Mouse (Mus musculus) lung, embryonic 15.5 days (tissue): Measurements from ENCODE around the gene Ndufa5. TPM values are rescaled to one million over a fixed set of nuclear protein-coding genes. Genes with fewer than 3 reads are reported as not detected.
A peak's percentile ranks its signal among the peaks of the same experiment; 100 is the strongest.

Experiments
- ATAC-seq: fragments of 200-750 bp; cut with Nextera tagmentation; 2 replicates; pipeline ENCODE4 v1.8.0; 2017; ENCODE audit warnings: moderate number of reproducible peaks, borderline replicate concordance; ENCODE audit not compliant: low FRiP score, low TSS enrichment; ENCODE audit errors: extremely low read depth
- H3K27ac ChIP-seq: fragments of 300-500 bp; sonication (generic); 2 replicates; pipeline ENCODE4 v1.5.1; 2015; ENCODE audit warnings: moderate library complexity, mild to moderate bottlenecking, inconsistent platforms
- H3K27me3 ChIP-seq: fragments of 300-500 bp; sonication (generic); 2 replicates; pipeline ENCODE4 v1.6.1; 2015; ENCODE audit warnings: inconsistent platforms
- H3K36me3 ChIP-seq: fragments of 300-500 bp; sonication (generic); 2 replicates; pipeline ENCODE4 v1.6.1; 2015; ENCODE audit warnings: inconsistent platforms
- H3K4me1 ChIP-seq: fragments of 300-500 bp; sonication (generic); 2 replicates; pipeline ENCODE4 v1.6.1; 2015; ENCODE audit warnings: inconsistent platforms
- H3K4me2 ChIP-seq: fragments of 300-500 bp; sonication (generic); 2 replicates; pipeline ENCODE4 v1.6.1; 2015; ENCODE audit warnings: inconsistent platforms, mild to moderate bottlenecking, moderate library complexity
- H3K4me3 ChIP-seq: fragments of 300-500 bp; sonication (generic); 2 replicates; pipeline ENCODE4 v1.5.1; 2015; ENCODE audit warnings: mild to moderate bottlenecking, inconsistent platforms
- H3K9ac ChIP-seq: fragments of 300-500 bp; sonication (generic); 2 replicates; pipeline ENCODE4 v1.6.1; 2015; ENCODE audit warnings: inconsistent platforms
- H3K9me3 ChIP-seq: fragments of 300-500 bp; sonication (generic); 2 replicates; pipeline ENCODE4 v1.6.1; 2016; ENCODE audit warnings: inconsistent platforms
- WGBS: fragments of 180-500 bp; shearing (Covaris S2); methylation state at CpG from one replicate; pipeline ENCODE4 v1.1.7; 2015; 5-methylcytosine and 5-hydroxymethylcytosine counted together
- polyA plus RNA-seq: library from polyadenylated mRNA; unstranded; fragments of >200 nt; fragmentation: Nextera tagmentation; extraction: Ambion mirVana; gene quantifications from 2 replicates; pipeline ENCODE4 v1.2.1, GENCODE M21; 2015

Gene Ndufa5
- 290 and 320 TPM in 2 replicates for polyA plus RNA-seq

- Histone ChIP-seq H3K27me3 (no peaks in the 10 kb centered on the region), H3K4me3 (peak within 1 kb of the TSS; percentile 81), H3K27ac (peak within 1 kb of the TSS; percentile 35), H3K4me2 (peak within 1 kb of the TSS; percentile 78), H3K4me1 (peaks cover 30% of the 10 kb centered on the region), H3K9ac (peak within 1 kb of the TSS; percentile 72), H3K9me3 (no peaks in the 10 kb centered on the region), H3K36me3 (peaks cover 2% of the 10 kb centered on the region; the same call in 1 of the 2 replicates)
- ATAC-seq, result peak; percentile 97
- under 1% methylated on average over 53 of the region's 53 CpGs for WGBS
Observed at GRCm38 (mm10) chr6:24527155-24528063, at the start of gene Ndufa5. Gene Ndufa5, minus strand, starts transcription at chr6:24528013.

DNA sequence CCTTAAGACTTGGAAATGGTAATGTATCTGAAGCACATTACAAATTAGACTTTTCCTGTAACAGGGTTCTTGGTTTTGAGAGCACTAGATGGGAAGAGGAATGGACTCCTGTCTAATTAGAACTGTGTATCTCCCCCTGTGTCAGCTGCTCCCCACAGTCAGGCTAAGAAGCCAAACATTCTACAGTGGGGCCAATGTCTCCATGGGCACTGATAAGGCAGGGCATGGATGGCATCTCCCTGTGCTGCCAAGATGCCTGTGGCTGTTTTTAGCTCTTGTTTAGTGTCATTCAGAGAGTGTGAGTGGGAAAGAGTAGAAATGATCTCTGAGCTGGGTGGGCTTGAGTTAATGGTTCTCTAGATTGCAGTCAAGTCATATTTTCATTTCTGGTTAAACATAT is 45.5 kb upstream of the Ndufa5 start:
- H3K9me3 ChIP-seq, result no peaks in the 10 kb centered on the region
- H3K9ac ChIP-seq, result no peak overlapping the region
- H3K36me3 ChIP-seq, result no peaks in the 10 kb centered on the region
- no peak overlapping the region for H3K27ac ChIP-seq
- H3K4me1 ChIP-seq, result no peaks in the 10 kb centered on the region
- H3K4me2 ChIP-seq, result no peak overlapping the region
- ATAC-seq, result no peak
- H3K4me3 ChIP-seq, result no peak overlapping the region
- no peaks in the 10 kb centered on the region for H3K27me3 ChIP-seq

- no peak overlapping the region for H3K4me3 ChIP-seq
- H3K27me3 ChIP-seq, result no peaks in the 10 kb centered on the region
- H3K36me3 ChIP-seq, result no peaks in the 10 kb centered on the region
- H3K4me1 ChIP-seq, result no peaks in the 10 kb centered on the region
- no peaks in the 10 kb centered on the region for H3K9me3 ChIP-seq
- no peak overlapping the region for H3K27ac ChIP-seq
- no peak for ATAC-seq
- 89% methylated on average over 14 of the region's 14 CpGs for WGBS
- H3K9ac ChIP-seq, result no peak overlapping the region
- no peak overlapping the region for H3K4me2 ChIP-seq
Observed at GRCm38 (mm10) chr6:24572431-24572830, 44.6 kb upstream of the Ndufa5 start.

GRCm38 (mm10) chr6:24571126-24571525 is 43.3 kb upstream of the Ndufa5 start:
- H3K9me3 ChIP-seq, result no peaks in the 10 kb centered on the region
- H3K27me3 ChIP-seq, result no peaks in the 10 kb centered on the region
- H3K9ac ChIP-seq, result no peak overlapping the region
- H3K4me1 ChIP-seq, result no peaks in the 10 kb centered on the region
- no peaks in the 10 kb centered on the region for H3K36me3 ChIP-seq
- peak; percentile 55 for ATAC-seq
- no peak overlapping the region for H3K4me3 ChIP-seq
- 44% methylated on average over 6 of the region's 6 CpGs for WGBS
- H3K4me2 ChIP-seq, result no peak overlapping the region
- H3K27ac ChIP-seq, result no peak overlapping the region

GRCm38 (mm10) chr6:24570278-24570677 is 42.5 kb upstream of the Ndufa5 start:
- H3K4me2 ChIP-seq, result no peak overlapping the region

DNA sequence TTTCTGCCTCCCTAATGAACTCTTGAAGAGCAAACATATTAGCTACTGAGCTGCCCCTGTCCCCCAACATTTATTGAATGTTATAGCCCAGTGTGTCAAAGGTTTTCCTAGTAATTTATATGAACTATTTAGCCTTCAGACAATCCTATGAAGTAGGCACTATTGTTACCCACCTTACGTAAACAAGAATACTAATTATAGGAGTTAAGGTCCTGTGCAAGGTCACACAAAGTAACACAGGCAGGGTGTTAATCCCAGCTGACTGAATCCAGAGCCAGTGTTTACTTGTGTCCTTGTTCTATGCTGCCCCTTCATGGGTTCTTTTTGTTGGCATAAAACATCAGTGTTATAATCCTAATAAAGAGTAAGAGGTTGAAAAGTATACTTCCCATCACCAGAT is 41.9 kb upstream of the Ndufa5 start:
- ATAC-seq, result no peak
- Histone ChIP-seq H3K4me2 (no peak overlapping the region), H3K4me3 (no peak overlapping the region), H3K9ac (no peak overlapping the region), H3K27me3 (no peaks in the 10 kb centered on the region), H3K9me3 (no peaks in the 10 kb centered on the region), H3K27ac (no peak overlapping the region), H3K36me3 (no peaks in the 10 kb centered on the region), H3K4me1 (no peaks in the 10 kb centered on the region)
- 81% methylated on average over 1 of the region's 1 CpGs for WGBS

More at GRCm38 (mm10) chr6:24570278-24570677, 42.5 kb upstream of the Ndufa5 start:
- H3K4me3 ChIP-seq, result no peak overlapping the region
- no peak overlapping the region for H3K27ac ChIP-seq
- H3K4me1 ChIP-seq, result no peaks in the 10 kb centered on the region
- no peaks in the 10 kb centered on the region for H3K36me3 ChIP-seq
- WGBS, result 59% methylated on average over 11 of the region's 11 CpGs
- H3K27me3 ChIP-seq, result no peaks in the 10 kb centered on the region
- no peak for ATAC-seq
- no peak overlapping the region for H3K9ac ChIP-seq
- H3K9me3 ChIP-seq, result no peaks in the 10 kb centered on the region

DNA sequence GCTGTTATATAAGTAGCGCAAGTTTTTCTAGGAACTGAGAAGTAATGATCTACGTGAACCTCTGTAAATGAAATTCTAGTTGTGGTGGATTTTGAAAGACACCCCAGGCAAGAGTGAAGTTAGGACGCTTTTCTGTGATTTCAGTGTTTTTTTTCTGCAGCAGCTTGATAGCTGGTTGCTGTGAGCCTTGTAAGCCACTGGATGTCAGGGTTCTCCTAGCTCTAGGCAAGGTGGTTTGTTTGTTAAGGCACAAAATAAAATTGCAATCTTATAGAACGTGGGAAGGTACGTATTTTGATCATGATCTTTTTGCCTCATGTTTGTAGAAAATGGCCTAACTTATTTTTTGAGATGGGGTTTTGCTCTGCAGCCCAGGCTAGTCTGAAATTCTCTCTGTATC is 41.1 kb upstream of the Ndufa5 start:
- Histone ChIP-seq H3K9me3 (no peaks in the 10 kb centered on the region), H3K4me1 (no peaks in the 10 kb centered on the region), H3K27me3 (no peaks in the 10 kb centered on the region), H3K4me2 (no peak overlapping the region), H3K36me3 (no peaks in the 10 kb centered on the region), H3K4me3 (no peak overlapping the region), H3K27ac (no peak overlapping the region), H3K9ac (no peak overlapping the region)
- 79% methylated on average over 5 of the region's 5 CpGs for WGBS
- ATAC-seq, result no peak

DNA sequence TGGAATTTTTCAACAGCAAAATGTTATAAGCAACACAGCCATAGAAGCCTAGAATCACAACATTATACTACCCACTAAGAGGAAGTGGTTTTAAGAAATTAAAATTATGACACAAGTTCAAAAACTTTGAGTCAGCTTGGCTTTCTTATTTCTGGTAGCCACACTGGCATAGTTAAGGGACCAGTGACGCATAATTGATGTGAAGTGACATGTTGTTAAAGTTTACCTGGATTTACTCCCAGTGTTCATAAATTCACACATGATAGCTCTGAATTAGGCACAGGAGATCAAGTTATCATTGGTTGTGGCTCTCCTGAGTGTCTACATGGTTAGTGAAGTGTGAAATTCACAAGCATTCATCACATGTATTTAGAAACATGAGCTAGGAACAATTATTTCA is 37.1 kb upstream of the Ndufa5 start:
- WGBS, result 79% methylated on average over 1 of the region's 1 CpGs
- Histone ChIP-seq H3K36me3 (no peaks in the 10 kb centered on the region), H3K27me3 (no peaks in the 10 kb centered on the region), H3K4me1 (no peaks in the 10 kb centered on the region), H3K27ac (no peak overlapping the region), H3K9ac (no peak overlapping the region), H3K4me3 (no peak overlapping the region), H3K9me3 (no peaks in the 10 kb centered on the region), H3K4me2 (no peak overlapping the region)
- ATAC-seq, result no peak

GRCm38 (mm10) chr6:24564081-24564480 is 36.3 kb upstream of the Ndufa5 start:
- Histone ChIP-seq H3K4me2 (no peak overlapping the region), H3K27ac (no peak overlapping the region), H3K36me3 (no peaks in the 10 kb centered on the region), H3K9ac (no peak overlapping the region), H3K9me3 (no peaks in the 10 kb centered on the region), H3K4me3 (no peak overlapping the region), H3K4me1 (no peaks in the 10 kb centered on the region), H3K27me3 (no peaks in the 10 kb centered on the region)
- ATAC-seq, result no peak
- 58% methylated on average over 9 of the region's 9 CpGs for WGBS

- Histone ChIP-seq H3K36me3 (no peaks in the 10 kb centered on the region), H3K27ac (no peak overlapping the region), H3K4me3 (no peak overlapping the region), H3K9ac (no peak overlapping the region), H3K27me3 (no peaks in the 10 kb centered on the region), H3K4me2 (no peak overlapping the region), H3K9me3 (no peaks in the 10 kb centered on the region), H3K4me1 (peaks cover 19% of the 10 kb centered on the region)
- 66% methylated on average over 2 of the region's 2 CpGs for WGBS
- no peak for ATAC-seq
Observed at GRCm38 (mm10) chr6:24555488-24555887, 27.7 kb upstream of the Ndufa5 start.

- H3K4me2 ChIP-seq, result peak overlapping the region; percentile 40
- 0 out of 2 replicates have a peak overlapping the region, but pooled peaks have one; percentile 8 for H3K4me3 ChIP-seq
- H3K27ac ChIP-seq, result peak overlapping the region; percentile 65
- no peaks in the 10 kb centered on the region for H3K36me3 ChIP-seq
- WGBS, result 36% methylated on average over 11 of the region's 11 CpGs
- no peak for ATAC-seq
- H3K9ac ChIP-seq, result no peak overlapping the region
- peaks cover 19% of the 10 kb centered on the region for H3K4me1 ChIP-seq
- no peaks in the 10 kb centered on the region for H3K9me3 ChIP-seq
- H3K27me3 ChIP-seq, result no peaks in the 10 kb centered on the region
Observed at GRCm38 (mm10) chr6:24554427-24555086, 26.7 kb upstream of the Ndufa5 start.

- WGBS, result 23% methylated on average over 7 of the region's 7 CpGs
- no peak overlapping the region for H3K9ac ChIP-seq
- ATAC-seq, result no peak
- H3K4me2 ChIP-seq, result no peak overlapping the region
- no peaks in the 10 kb centered on the region for H3K27me3 ChIP-seq
- H3K4me1 ChIP-seq, result peaks cover 19% of the 10 kb centered on the region
- H3K27ac ChIP-seq, result no peak overlapping the region
- no peaks in the 10 kb centered on the region for H3K9me3 ChIP-seq
- no peaks in the 10 kb centered on the region for H3K36me3 ChIP-seq
- no peak overlapping the region for H3K4me3 ChIP-seq
Observed at GRCm38 (mm10) chr6:24552046-24552445, 24.2 kb upstream of the Ndufa5 start.
